Mouse (Mus musculus) heart, postnatal 4 days (tissue): Measurements from ENCODE around the gene Ydjc. TPM values are rescaled to one million over a fixed set of nuclear protein-coding genes. Genes with fewer than 3 reads are reported as not detected.
A peak's percentile ranks its signal among the peaks of the same experiment; 100 is the strongest.
"Not testable (repeated sequence)": the region's sequence is repeated elsewhere in the genome, so short reads cannot be mapped to it uniquely, and the experiment has no call there.

Experiments used
- DNase-seq: peaks from one replicate; pipeline ENCODE4 v3.0.0; 2021
- total RNA-seq, 2 experiments: library from RNA; stranded (reverse); gene quantifications; 2 replicates each; pipeline ENCODE4 v1.2.3; 2021

The Ydjc gene
- total RNA-seq, 2 experiments from 2014 or later = 1.9 to 2.9 TPM

DNA sequence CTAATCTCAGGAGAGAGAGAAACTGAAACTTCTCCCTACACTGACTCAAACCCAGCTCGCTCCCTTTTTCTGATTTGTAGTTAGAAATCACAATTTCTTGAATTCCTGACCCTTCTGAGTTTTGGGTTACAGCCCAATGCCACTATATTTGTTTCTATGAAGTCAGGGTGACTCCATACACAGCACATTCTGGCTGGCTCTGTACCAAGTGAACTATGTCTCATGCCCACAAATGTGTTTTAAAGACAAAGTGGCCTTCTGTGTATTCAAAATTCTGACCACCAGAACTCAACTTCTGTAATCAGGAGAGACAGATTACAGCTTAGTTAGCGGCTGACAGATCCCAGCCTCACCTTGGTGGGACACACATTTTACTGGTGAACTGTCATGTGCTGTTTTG, 9.9 kb downstream of the Ydjc start:
- DNase-seq = no peak

- DNase-seq = not testable (repeated sequence)
These were observed 21.1 kb downstream of the Ydjc start for GRCm38 (mm10) chr16:17165478-17165877.

- DNase-seq = no peak
These were observed 22.8 kb downstream of the Ydjc start for GRCm38 (mm10) chr16:17167179-17167578.

GRCm38 (mm10) chr16:17168049-17168448, 23.6 kb downstream of the Ydjc start:
- DNase-seq = no peak

- no peak for DNase-seq
These were observed 31.3 kb downstream of the Ydjc start for GRCm38 (mm10) chr16:17175765-17176164.

GRCm38 (mm10) chr16:17177623-17178170, 33.3 kb downstream of the Ydjc start:
- DNase-seq = no peak

GRCm38 (mm10) chr16:17179706-17180105, 35.3 kb downstream of the Ydjc start:
- no peak for DNase-seq

GRCm38 (mm10) chr16:17181382-17181781, 37.0 kb downstream of the Ydjc start:
- DNase-seq = no peak

DNA sequence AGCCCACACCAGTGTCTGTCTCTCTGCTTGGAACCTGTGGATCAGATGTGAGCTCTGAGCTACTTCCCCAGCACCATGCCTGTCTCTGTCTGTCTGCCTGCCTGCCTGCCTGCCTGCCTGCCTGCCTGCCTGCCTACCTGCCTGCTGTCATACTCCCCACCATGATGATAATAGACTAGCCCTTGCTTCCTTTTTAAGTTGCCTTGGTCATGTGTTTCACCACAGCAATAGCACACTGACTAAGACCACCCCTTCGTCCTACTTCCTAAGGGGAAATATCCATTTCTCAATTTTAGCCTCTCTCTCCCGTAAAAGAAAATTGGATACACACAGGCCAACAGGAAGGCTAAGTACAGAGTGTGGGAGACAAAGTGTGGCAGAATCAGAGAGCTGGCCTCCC, 37.7 kb downstream of the Ydjc start:
- no peak for DNase-seq

DNA sequence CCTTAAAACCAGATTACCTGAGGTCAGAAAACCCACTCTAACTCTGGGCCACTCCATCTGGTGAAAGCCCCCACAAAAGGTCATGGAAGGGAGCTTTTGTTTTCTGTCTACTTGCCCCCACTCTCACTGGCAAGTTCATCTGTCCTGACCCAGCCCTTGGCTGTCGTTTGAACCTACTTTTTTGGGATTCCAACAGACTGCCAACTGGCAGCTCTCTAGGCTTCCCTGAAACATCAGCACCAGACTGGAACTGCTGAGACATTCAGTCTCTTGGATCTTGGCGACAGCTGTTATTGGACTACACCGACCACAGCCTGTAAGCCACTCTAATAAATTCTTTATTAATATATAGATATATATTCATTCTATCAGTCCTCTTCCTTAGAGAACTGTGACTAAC, 38.6 kb downstream of the Ydjc start:
- DNase-seq = no peak

GRCm38 (mm10) chr16:17185475-17185874, 41.1 kb downstream of the Ydjc start:
- no peak for DNase-seq

- no peak for DNase-seq
These were observed 49.4 kb downstream of the Ydjc start for GRCm38 (mm10) chr16:17193823-17194222.

- no peak for DNase-seq
These were observed 55.9 kb downstream of the Ydjc start for GRCm38 (mm10) chr16:17200121-17200952.

GRCm38 (mm10) chr16:17200953-17201707, 56.7 kb downstream of the Ydjc start:
- peak; percentile 85 for DNase-seq

- DNase-seq = no peak
These were observed 57.6 kb downstream of the Ydjc start for GRCm38 (mm10) chr16:17201977-17202376.

DNA sequence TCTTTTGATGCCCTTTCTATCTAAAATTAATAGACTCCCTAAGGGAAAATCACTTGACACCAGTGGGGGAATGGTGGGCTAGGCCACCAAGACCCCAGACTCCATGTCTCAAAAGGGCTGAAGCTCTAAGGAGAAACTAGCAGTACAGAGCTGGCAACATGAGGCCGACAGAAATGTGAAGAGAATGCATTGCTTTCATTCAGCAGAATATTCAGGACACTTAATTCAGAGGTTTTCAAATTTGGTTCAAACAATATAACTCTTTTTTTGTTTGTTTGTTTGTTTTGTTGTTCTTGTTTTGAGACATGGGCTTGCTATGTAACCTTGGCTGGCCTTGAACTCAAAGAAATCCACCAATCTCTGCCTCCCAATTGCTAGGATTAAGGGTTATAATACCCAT, 58.1 kb downstream of the Ydjc start, which contains the start of gene Ube2l3:
Ube2l3 (minus strand) TSS at position 101 of the 400 bp plus-strand sequence.
- no peak for DNase-seq

DNA sequence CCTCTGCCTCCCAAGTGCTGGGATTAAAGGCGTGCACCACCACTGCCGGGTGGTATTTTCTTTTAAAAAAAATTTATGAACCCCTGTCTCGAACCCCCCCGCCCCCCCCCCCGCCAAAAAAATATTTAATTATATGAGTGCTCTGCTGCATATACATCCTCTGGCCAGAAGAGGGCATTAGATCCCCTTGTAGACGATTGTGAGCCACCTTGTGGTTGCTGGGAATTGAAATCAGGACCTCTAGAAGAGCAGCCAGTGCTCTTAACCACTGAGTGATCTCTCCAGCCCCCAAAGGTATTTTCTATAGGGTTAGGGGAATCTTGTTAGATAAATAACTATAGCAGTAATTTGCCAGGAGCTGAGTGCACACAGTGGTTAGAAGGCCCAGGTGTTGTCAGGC, 60.6 kb downstream of the Ydjc start:
- DNase-seq = peak; percentile 44

DNA sequence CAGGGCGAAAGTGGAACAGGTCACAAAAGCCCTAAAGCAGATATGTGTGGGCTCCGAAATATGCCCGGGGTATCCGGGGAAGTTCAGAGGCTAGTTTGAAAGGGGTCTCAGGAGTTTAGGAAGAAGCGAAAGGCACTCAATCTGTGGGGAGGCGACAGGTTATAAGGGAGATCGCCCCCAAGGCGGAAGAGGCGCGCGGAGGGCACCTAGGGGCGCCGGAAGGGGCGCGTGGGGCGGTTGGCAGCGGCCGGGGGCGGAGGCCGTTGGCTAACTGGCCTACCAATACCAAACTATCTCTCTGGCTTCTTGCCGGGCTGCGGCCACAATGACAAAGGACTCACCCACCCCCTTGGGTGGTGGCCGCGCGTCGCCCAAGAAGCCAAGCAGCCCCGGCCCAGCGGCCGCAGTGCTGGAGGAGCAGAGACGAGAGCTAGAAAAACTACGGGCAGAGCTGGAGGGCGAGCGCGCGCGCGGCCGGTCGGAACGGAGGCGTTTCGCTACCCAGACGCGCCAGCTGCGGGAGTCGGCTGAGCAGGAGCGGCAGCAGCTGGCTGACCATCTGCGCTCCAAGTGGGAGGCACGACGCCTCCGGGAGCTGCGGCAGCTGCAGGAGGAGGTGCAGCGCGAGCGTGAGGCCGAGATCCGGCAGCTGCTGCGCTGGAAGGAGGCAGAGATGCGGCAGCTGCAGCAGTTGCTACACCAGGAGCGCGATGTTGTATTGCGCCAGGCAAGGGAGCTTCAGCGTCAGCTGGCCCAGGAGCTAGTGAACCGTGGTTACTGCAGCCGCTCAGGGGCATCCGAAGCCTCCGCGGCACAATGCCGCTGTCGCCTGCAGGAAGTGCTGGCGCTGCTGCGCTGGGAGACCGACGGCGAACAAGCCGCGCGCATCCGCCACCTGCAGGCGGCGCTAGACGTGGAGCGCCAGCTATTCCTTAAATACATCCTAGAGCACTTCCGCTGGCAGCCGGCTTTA, 64.3 kb downstream of the Ydjc start, which contains the start of gene Rimbp3:
Rimbp3 (plus strand) TSS at position 215 of the 973 bp plus-strand sequence.
- DNase-seq = peak; percentile 91

- peak; percentile 20 for DNase-seq
These were observed 65.1 kb downstream of the Ydjc start for GRCm38 (mm10) chr16:17209404-17209960.
